Mouse (Mus musculus) lung, postnatal 0 days (tissue): Measurements from ENCODE around the gene Ydjc. TPM values are rescaled to one million over a fixed set of nuclear protein-coding genes. Genes with fewer than 3 reads are reported as not detected.

Experiments
- ATAC-seq: fragments of 200-750 bp; cut with Nextera tagmentation; 2 replicates; pipeline ENCODE4 v1.8.0; 2017; ENCODE audit warnings: moderate library complexity
- DNase-seq: peaks from one replicate; pipeline ENCODE4 v3.0.0-alpha.2; 2016; ENCODE audit warnings: low spot score
- H3K27ac ChIP-seq: fragments of 300-500 bp; sonication (generic); 2 replicates; pipeline ENCODE4 v1.5.1; 2014; ENCODE audit warnings: antibody characterized with exemption, mild to moderate bottlenecking, low read length, mixed read lengths
- H3K27me3 ChIP-seq: fragments of 300-500 bp; sonication (generic); replicated peaks from 2 replicates; pipeline ENCODE4 v1.6.1; 2014; ENCODE audit warnings: low read length, mixed read lengths; ENCODE audit not compliant: insufficient read depth
- H3K36me3 ChIP-seq: fragments of 300-500 bp; sonication (generic); 2 replicates; pipeline ENCODE4 v1.6.1; 2014; ENCODE audit warnings: low read length, mixed read lengths; ENCODE audit not compliant: insufficient read depth
- H3K4me1 ChIP-seq: fragments of 300-500 bp; sonication (generic); 2 replicates; pipeline ENCODE4 v1.6.1; 2014; ENCODE audit warnings: antibody characterized with exemption, low read depth, low read length, mixed read lengths; ENCODE audit not compliant: insufficient read depth
- H3K4me2 ChIP-seq: fragments of 300-500 bp; sonication (generic); replicated peaks from 2 replicates; pipeline ENCODE4 v1.6.1; 2014; ENCODE audit warnings: low read depth, mild to moderate bottlenecking, low read length, moderate library complexity, mixed read lengths
- H3K4me3 ChIP-seq: fragments of 300-500 bp; sonication (generic); 2 replicates; pipeline ENCODE4 v1.5.1; 2014; ENCODE audit warnings: low read depth, low read length
- H3K9ac ChIP-seq: fragments of 300-500 bp; sonication (generic); replicated peaks from 2 replicates; pipeline ENCODE4 v1.6.1; 2014; ENCODE audit warnings: low read depth, mild to moderate bottlenecking
- H3K9me3 ChIP-seq: fragments of 300-500 bp; sonication (generic); 2 replicates; pipeline ENCODE4 v1.6.1; 2016; ENCODE audit warnings: low read length, mixed read lengths
- CTCF ChIP-seq: IDR thresholded peaks from 2 replicates; pipeline ENCODE4 v1.5.1; 2016; ENCODE audit warnings: antibody characterized with exemption, mild to moderate bottlenecking
- EP300 ChIP-seq: IDR thresholded peaks from 2 replicates; pipeline ENCODE4 v1.6.1; 2016; ENCODE audit warnings: antibody characterized with exemption, mild to moderate bottlenecking, control low read depth
- WGBS: fragments of 180-500 bp; shearing (Covaris S2); extraction: QIAGEN DNeasy Blood & Tissue Kit; methylation state at CpG from one replicate; pipeline ENCODE4 v1.1.7; 2014; 5-methylcytosine and 5-hydroxymethylcytosine counted together
- polyA plus RNA-seq: library from polyadenylated mRNA; unstranded; fragments of >200 nt; fragmentation: Nextera tagmentation; extraction: Ambion mirVana; gene quantifications from 2 replicates; pipeline ENCODE4 v1.2.1, GENCODE M21; 2015

Ydjc gene
- polyA plus RNA-seq, 1 experiment from 2014 or later = 1.6 TPM

- DNase-seq (no peak), ATAC-seq (no peak)
- Histone ChIP-seq H3K36me3 (peaks cover 9% of the 10 kb centered on the region; the same call in 1 of the 2 replicates), H3K9ac (no peak overlapping the region), H3K9me3 (no peaks in the 10 kb centered on the region), H3K27me3 (no peaks in the 10 kb centered on the region), H3K27ac (no peak overlapping the region), H3K4me2 (no peak overlapping the region), H3K4me1 (no peaks in the 10 kb centered on the region; the same call in 1 of the 2 replicates), H3K4me3 (no peak overlapping the region)
- TF ChIP-seq CTCF = no peak
- TF ChIP-seq EP300 = no peak
- WGBS = 92% methylated on average over 1 of the region's 1 CpGs
Observed at GRCm38 (mm10) chr16:17177623-17178170, 33.3 kb downstream of the Ydjc start.

GRCm38 (mm10) chr16:17179706-17180105 lies 35.3 kb downstream of the Ydjc start:
- Histone ChIP-seq H3K4me1 (no peaks in the 10 kb centered on the region; the same call in 1 of the 2 replicates), H3K4me3 (no peak overlapping the region), H3K4me2 (no peak overlapping the region), H3K27me3 (no peaks in the 10 kb centered on the region), H3K27ac (no peak overlapping the region), H3K9ac (no peak overlapping the region), H3K36me3 (no peaks in the 10 kb centered on the region; the same call in 1 of the 2 replicates), H3K9me3 (no peaks in the 10 kb centered on the region)
- TF ChIP-seq CTCF = no peak
- TF ChIP-seq EP300 = no peak
- DNase-seq = no peak
- WGBS = 89% methylated on average over 3 of the region's 3 CpGs
- no peak for ATAC-seq

DNA sequence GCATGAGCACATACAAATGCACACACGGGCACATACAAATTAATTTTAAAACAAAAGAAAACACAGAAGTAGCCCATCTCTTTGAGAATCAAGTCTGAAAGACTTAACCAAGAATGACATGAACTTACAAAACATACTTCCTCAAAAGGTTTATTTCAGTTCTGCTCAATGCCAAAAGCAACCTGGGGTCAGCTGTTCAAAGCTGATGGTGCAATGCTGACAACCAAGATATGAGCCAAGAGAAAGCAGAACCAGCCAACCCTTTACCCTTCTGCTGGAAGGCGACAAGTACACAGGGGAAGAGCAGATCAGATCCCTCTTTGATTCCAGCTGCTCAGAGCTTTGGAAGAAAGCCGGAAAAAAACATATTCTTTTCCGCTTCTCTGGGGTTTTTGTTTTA lies 37.0 kb downstream of the Ydjc start:
- H3K4me3 ChIP-seq = no peak overlapping the region
- H3K27ac ChIP-seq = no peak overlapping the region
- ATAC-seq = peak; percentile 46
- H3K9ac ChIP-seq = no peak overlapping the region
- no peak for TF ChIP-seq CTCF
- TF ChIP-seq EP300 = no peak
- no peaks in the 10 kb centered on the region; the same call in 1 of the 2 replicates for H3K4me1 ChIP-seq
- WGBS = 69% methylated on average over 4 of the region's 4 CpGs
- peak; percentile 60 for DNase-seq
- no peak overlapping the region for H3K4me2 ChIP-seq
- peaks cover 5% of the 10 kb centered on the region; the same call in 1 of the 2 replicates for H3K36me3 ChIP-seq
- H3K27me3 ChIP-seq = no peaks in the 10 kb centered on the region
- H3K9me3 ChIP-seq = no peaks in the 10 kb centered on the region

- Histone ChIP-seq H3K27me3 (no peaks in the 10 kb centered on the region), H3K4me3 (no peak overlapping the region), H3K9me3 (no peaks in the 10 kb centered on the region), H3K9ac (no peak overlapping the region), H3K36me3 (peaks cover 5% of the 10 kb centered on the region; the same call in 1 of the 2 replicates), H3K27ac (0 out of 2 replicates have a peak overlapping the region, but pooled peaks have one; percentile 2), H3K4me1 (no peaks in the 10 kb centered on the region; the same call in 1 of the 2 replicates), H3K4me2 (no peak overlapping the region)
- WGBS = 64% methylated on average over 2 of the region's 2 CpGs
- no peak for TF ChIP-seq EP300
- no peak for TF ChIP-seq CTCF
- DNase-seq (no peak), ATAC-seq (no peak)
Observed at GRCm38 (mm10) chr16:17182136-17182535, 37.7 kb downstream of the Ydjc start.

DNA sequence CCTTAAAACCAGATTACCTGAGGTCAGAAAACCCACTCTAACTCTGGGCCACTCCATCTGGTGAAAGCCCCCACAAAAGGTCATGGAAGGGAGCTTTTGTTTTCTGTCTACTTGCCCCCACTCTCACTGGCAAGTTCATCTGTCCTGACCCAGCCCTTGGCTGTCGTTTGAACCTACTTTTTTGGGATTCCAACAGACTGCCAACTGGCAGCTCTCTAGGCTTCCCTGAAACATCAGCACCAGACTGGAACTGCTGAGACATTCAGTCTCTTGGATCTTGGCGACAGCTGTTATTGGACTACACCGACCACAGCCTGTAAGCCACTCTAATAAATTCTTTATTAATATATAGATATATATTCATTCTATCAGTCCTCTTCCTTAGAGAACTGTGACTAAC lies 38.6 kb downstream of the Ydjc start:
- Histone ChIP-seq H3K27me3 (no peaks in the 10 kb centered on the region), H3K4me2 (no peak overlapping the region), H3K9me3 (no peaks in the 10 kb centered on the region), H3K4me1 (no peaks in the 10 kb centered on the region; the same call in 1 of the 2 replicates), H3K27ac (no peak overlapping the region), H3K4me3 (no peak overlapping the region), H3K36me3 (peaks cover 5% of the 10 kb centered on the region; the same call in 1 of the 2 replicates), H3K9ac (no peak overlapping the region)
- DNase-seq (no peak), ATAC-seq (no peak)
- no peak for TF ChIP-seq EP300
- no peak for TF ChIP-seq CTCF
- 77% methylated on average over 3 of the region's 3 CpGs for WGBS

DNA sequence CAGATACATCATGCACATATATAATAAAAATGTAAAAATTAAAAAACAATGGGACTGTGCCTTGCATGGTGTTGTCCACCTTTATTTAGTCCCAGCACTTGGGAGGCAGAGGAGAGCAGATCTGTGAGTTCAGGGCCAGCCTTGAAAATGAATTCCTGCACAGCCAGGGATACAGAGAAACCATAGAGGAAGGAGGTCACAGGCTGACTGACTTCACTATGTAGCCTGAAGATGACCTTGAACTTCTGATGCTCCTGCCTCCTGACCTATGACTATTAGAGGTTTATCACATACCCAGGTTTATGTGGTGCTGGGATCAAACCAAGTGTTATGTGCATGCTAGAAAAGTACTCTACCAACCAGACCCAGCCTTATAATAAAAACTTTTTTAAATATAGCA lies 41.1 kb downstream of the Ydjc start:
- Histone ChIP-seq H3K9ac (no peak overlapping the region), H3K4me3 (no peak overlapping the region), H3K4me2 (no peak overlapping the region), H3K9me3 (no peaks in the 10 kb centered on the region), H3K27me3 (no peaks in the 10 kb centered on the region), H3K27ac (no peak overlapping the region), H3K4me1 (no peaks in the 10 kb centered on the region; the same call in 1 of the 2 replicates), H3K36me3 (peaks cover 5% of the 10 kb centered on the region; the same call in 1 of the 2 replicates)
- ATAC-seq (no peak), DNase-seq (no peak)
- TF ChIP-seq EP300 = no peak
- no peak for TF ChIP-seq CTCF

DNA sequence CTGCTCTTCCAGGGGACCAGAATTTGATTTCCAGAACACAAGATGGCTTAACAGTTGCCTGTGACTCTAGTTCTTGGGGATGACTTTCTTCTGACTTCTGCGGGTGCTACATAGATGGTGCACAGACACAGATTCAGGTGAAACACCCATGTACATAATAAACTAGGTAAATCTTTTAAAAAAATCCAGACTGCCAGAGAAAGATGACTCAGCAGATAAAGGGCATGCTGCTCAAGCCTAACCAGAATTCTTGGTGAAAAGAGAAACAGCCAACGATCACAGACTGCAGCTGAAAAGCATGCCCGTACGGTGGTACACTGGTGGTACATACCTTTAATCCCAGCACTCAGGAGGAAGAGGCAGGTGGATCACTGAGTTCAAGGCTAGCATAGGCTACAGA lies 49.4 kb downstream of the Ydjc start:
- WGBS = 95% methylated on average over 4 of the region's 4 CpGs
- Histone ChIP-seq H3K36me3 (no peaks in the 10 kb centered on the region), H3K27ac (no peak overlapping the region), H3K27me3 (no peaks in the 10 kb centered on the region), H3K9ac (no peak overlapping the region), H3K9me3 (no peaks in the 10 kb centered on the region), H3K4me1 (no peaks in the 10 kb centered on the region), H3K4me3 (no peak overlapping the region), H3K4me2 (no peak overlapping the region)
- TF ChIP-seq EP300 (no peak), CTCF (no peak)
- ATAC-seq (no peak), DNase-seq (no peak)
